Mouse (Mus musculus): ENCODE measurements around the gene Tdg. TPM values are rescaled to one million over a fixed set of nuclear protein-coding genes. Genes with fewer than 3 reads are reported as not detected.

Gene Tdg
- total RNA-seq, 2 experiments from 2014 or later: 11.7 to 20.4 TPM

DNA sequence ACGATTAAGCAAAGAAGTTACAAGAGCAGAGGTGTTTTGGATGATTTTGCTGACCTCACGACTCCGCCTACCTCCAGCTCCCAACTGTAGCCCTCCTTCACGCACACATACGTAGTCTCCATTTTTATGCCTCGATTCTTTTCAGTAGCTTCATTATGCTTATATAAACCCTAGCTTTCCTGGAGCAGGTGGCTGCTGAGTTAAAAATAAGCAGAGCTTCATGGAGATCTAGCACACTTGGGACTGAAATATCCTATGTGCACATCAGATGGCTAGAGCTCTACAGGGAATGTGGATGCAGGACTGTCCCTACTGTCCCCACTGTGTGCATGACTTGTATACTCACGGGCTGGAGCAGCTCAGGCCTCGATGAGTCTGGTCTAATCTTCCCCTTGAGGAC is 32.2 kb downstream of the Tdg start:
- ATAC-seq (replicated peaks; ENCODE audit: low FRiP score, poor library complexity, severe bottlenecking): no peak

DNA sequence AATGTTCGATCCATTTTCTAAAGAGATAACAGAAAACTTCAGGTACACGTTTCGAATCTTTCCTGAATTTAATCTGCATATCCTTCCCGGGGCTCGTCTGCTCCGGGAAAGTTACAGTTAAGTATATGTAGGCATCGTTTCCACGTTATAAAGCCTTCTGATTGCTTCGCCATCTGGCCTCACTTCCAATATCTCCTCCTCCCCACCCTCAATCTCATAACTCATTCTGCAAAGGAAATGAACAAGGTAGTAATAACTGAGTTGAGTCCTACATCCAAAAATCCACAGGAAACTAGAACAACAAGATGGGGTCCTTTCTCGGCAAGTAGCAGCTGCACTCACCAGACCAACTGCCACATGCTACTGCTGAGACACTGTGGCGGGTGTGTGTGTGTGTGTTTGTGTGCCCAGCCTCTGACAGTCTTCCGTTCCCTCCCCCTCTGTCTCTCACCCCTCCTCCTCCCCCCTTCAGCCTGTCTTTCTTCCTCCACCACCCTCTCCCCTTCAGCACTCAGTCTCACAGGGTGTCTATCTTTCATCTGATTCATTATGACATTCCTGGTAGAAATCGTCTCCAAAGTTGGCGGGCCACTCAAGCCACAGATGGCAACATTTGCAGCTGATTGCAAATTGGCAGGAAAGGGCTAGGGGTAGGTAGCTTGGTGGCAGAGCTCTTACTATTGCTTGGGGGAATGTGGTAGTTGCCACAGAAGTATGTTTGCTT is 32.8 kb downstream of the Tdg start:
- ATAC-seq (replicated peaks; ENCODE audit: low FRiP score, poor library complexity, severe bottlenecking): no peak

DNA sequence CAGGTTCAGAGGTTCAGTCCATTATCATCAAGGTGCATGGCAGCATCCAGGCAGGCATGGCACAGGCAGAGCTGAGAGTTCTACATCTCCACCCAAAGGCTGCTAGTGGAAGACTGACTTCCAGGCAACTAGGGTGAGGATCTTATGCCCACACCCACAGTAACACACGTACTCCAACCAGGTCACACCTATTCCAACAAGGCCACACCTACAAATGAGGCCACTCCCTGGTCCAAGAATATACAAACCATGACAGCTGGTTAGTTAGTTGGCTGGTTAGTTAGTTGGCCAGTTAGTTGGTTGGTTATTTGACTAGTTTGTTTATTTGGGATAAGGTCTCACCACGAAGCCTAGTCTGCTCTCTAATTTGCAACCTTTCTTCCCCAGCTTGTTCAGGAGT is 33.7 kb downstream of the Tdg start:
- no peak for ATAC-seq (replicated peaks; ENCODE audit: low FRiP score, poor library complexity, severe bottlenecking)

DNA sequence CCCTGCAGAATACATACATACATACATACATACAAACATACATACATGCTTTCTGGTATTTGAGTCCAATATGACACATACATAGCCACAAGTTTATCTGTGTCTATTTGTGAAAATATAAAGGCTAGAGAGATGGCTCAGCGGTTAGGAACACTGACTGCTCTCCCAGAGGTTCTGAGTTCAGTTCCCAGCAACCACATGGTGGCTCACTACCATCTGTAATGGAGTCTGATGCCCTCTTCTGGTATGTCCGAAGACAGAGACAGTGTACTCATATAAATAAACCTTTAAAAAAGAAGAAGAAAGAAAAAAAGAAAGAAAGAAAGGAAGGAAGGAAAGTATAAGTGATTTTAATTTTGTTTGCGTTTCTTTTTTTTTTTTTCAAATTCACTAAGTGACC is 36.3 kb downstream of the Tdg start:
- ATAC-seq (replicated peaks; ENCODE audit: low FRiP score, poor library complexity, severe bottlenecking): no peak

DNA sequence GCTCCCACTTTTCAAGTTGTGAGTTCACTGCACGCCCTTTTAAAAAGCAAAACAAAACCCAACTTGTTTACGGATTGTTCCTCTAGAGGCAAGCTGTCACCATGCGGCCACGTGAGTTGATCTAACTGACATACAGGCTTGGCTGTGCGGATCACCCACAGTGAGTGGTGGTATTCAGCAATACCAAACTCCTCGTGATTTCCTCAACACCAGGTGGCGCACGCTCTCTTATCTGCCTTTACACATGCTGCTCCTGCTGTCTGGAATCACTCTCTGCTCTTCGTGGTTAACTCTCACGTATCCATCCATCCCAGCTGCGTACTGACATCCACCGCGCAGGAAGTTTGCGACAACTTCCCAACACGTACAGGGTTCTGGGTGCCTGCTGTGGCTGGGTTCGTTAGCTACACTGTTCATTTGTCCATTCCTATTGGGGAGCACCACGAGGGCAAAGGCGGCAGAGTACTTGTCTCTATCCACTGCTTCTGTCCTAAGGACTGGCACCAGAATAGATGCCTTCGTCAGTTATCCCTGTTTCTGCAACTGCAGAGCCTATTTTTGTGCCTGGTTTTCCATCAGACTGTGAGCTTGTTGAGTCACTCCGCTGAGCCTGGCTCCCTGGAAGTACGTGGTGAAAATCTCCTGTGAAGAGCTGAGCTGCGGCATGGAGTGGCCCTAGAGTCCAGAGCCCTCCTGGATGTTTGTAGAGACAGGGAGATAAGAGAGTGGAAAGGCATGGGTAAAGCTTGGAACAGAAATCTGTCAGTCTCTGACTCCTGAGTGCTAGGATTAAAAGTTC is 37.0 kb downstream of the Tdg start:
- peak; percentile 77 for ATAC-seq (replicated peaks; ENCODE audit: low FRiP score, poor library complexity, severe bottlenecking)

DNA sequence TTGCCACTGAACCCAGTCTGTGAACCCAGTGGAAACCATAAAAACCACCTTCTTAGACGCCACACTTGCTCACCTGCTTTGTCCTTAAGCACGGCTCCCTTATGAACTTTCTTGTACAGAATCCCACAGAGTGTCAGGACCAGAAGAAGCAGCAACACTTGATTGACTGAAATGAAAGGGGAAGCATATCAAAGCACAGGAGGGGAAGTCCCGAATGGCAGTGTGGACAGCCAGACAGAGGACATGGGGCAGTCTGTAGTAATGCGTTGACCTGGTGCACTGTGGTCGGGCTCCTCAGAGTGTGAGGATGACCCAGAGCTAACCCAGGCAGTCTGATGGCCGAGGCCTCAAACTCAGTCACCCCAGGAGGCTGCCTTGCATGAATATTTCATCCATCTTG is 40.6 kb downstream of the Tdg start:
- ATAC-seq (replicated peaks; ENCODE audit: low FRiP score, poor library complexity, severe bottlenecking): no peak

DNA sequence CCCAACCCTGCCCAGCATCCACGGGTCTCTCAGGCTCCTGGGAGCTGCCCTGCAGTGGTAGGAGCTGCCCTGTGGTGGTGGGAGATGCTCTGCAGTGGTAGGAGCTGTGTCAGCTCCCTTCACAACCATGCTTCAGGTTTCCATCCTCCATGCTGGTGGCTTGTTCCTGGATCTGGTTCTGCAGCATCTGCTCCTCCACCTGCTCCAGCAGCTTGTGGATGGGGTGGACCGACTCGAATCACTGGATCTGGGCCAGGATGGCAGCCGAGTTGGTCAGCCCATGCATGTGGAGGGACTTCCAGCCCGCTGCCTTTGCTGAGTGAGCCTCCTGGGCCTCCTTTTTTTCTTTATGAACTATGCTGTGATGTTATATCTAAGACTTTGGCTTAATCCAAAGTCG is 47.3 kb downstream of the Tdg start:
- no peak for ATAC-seq (replicated peaks; ENCODE audit: low FRiP score, poor library complexity, severe bottlenecking)

DNA sequence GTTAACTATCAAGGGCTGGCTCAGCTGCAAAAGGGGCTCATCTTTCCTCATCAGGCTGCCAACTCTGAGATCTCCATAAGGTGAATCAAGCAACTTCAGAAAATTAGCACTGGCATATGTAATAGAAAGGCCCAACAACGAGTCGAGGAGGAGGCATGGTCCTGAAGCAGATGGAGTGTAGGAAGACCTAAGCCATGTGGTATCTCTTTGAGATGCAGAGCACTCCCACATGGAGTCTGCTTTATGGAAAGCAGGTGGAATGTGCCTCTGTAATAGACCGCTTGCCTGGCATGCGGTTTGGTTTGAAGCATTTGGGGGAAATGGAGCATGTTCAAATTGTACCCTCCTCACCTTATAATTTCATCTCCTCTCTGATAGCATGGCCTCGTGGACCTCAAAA is 51.1 kb downstream of the Tdg start:
- no peak for ATAC-seq (replicated peaks; ENCODE audit: low FRiP score, poor library complexity, severe bottlenecking)

DNA sequence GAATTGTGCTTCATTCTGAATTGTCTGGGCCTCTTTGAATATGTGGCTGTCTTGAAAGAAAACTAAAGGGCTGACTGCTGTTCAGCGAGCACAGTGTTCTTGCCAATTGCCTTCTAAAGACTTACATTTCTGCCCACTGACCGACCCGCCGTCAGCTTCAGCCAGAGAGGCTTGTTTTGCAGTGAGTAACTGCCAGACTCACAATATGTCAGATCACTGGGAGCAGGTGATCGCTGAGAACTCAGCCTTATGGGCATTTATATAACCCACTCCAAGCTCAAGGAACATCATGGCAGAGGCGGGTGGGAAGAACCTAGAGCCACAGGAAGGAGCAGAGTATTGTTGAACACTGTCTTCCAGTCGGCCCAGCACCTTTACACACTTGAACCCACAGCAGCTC is 52.0 kb downstream of the Tdg start:
- ATAC-seq (replicated peaks; ENCODE audit: low FRiP score, poor library complexity, severe bottlenecking): no peak

DNA sequence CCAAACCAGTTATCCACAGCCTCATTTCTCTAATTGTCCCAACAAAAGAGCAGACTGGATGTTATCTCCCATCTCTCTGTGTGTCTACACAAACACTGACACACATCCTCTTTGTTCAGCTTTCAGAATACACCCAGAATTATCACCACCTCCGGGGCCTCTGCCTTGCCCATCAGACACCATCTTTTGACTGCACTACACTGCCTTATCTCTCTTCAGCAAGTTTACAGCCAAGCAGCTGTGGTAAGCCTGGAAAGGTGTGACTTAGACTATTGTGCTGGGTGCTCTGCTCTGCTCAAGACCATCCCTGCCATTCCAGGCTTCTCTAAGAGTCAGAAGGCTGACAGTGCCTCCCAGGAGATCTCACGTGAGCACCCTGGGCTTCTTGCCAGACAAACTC is 55.8 kb downstream of the Tdg start:
- ATAC-seq (replicated peaks; ENCODE audit: low FRiP score, poor library complexity, severe bottlenecking): no peak

DNA sequence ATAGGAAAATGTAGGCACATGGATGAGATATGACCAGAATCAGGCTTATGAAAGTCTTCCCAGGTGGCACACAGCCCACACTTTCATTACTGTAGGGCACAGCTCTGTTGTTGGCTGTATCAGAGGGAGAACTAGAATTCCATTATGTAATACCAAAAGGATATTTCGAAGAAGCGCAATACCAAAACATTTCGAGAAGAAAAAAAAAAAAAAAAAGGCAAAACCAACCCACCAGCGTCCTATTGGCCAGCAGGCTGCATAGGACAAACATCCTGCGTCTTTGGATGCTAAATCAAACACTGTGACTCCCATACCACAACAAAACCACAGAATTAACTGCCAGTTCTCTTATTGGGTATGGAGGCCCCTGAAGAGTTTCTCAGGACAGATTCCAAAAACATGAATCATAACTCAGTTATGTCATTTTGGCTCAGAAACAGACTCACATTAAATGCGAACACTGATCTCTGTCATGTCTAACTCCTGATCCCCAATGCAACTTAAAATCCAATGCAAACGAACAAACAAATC is 60.1 kb downstream of the Tdg start:
- ATAC-seq (replicated peaks; ENCODE audit: low FRiP score, poor library complexity, severe bottlenecking): no peak

DNA sequence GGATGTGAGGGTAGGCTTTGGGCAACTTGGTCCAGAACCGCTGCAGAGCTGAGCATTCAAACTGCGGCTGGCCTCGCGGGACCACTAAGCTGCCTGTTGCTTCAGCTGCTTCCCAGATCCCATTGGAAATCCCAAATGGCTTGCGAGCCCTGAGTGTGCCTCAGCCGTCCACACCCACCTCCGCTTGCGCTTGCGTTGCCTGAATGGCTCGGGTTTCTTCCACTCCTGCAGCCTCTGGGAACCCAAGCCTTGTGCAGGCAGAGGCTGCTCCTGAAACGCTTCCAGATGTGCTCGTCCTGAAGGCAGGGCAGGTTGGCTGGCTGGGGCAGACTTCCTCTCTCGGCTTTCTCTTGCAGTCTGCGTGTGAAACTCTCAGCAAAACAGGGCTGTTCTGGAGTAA is 60.9 kb downstream of the Tdg start, which contains the start of gene Glt8d2:
Glt8d2 (minus strand) TSS at position 157 of the 400 bp plus-strand sequence.
- no peak for ATAC-seq (replicated peaks; ENCODE audit: low FRiP score, poor library complexity, severe bottlenecking)

DNA sequence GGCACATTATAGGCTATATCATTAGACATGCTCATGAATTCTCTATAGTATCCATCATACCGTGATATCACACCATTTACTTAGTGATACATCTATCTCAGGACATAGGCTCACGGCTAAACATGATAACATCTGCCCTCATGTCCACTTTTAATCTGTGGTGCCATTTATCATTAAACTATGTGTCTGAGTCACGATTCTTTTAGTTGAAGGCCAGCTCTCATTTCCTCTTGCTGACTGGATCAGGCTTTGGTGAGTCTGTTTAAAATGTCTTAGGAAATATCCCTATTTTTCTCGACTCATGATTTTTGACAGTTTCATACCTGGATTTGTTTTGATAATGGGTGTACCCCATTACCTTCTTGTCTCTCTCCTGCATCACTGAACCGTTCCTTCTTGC is 66.3 kb downstream of the Tdg start, which contains the start of gene Hcfc2:
Hcfc2 (plus strand) TSS at position 205 of the 400 bp plus-strand sequence.
- no peak for ATAC-seq (replicated peaks; ENCODE audit: low FRiP score, poor library complexity, severe bottlenecking)

DNA sequence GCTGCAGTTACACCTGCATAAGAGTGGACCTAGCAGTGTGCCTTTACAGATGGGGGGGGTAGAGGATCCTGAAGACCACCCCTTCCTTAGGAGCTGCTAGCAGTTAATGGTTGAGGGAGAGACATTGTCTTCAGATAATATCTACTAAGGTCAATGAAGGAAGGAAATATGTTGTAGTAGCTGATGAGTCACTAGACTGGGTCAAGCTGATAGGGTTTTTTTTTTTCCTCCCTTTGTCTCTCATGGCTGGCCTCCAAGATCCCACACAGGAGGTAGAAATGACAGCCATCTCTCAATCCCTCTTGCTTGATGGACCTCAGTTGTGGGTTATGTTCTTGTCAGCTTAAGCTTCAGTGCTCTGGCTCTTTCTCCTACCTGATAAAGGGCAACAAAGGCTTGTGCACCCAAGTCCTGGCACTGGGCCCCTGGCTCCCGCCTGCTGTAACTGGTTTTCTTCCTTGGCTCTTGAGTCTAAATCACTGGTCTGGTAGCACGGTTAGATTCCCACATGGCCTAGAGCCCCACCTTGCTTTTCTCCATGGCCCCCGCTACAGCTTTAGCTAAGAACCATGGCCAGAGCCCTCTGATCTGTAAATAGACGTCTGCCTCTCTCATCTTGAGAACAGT is 66.9 kb downstream of the Tdg start:
- no peak for ATAC-seq (replicated peaks; ENCODE audit: low FRiP score, poor library complexity, severe bottlenecking)

DNA sequence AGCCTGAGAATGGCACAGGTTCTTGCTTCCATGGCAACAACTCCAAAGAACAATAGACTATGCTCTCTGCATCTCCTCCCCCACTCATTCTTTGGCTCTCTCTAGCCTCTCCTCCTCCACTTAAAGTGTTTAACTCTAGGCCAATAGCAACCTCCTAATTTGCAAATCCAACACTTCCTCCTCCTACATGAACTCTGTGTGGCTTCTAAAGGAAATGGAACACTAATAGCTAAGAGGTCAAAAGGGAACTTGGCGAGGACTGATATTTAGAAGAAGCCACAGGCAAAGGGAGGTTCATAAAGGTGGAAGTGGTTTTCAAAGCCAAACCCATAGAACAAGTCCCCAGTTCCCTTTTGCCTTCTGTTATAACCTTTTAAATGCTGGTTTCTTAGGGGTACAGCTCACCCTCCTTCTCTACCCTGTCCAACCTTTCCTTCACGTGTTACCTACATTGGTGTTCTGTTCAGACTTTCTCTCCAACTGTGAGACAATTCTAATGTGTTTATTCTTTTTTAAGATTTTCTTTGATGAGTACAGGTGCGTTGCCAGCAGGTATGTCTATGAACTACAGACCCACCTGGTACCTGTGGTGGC is 67.8 kb downstream of the Tdg start:
- no peak for ATAC-seq (replicated peaks; ENCODE audit: low FRiP score, poor library complexity, severe bottlenecking)

DNA sequence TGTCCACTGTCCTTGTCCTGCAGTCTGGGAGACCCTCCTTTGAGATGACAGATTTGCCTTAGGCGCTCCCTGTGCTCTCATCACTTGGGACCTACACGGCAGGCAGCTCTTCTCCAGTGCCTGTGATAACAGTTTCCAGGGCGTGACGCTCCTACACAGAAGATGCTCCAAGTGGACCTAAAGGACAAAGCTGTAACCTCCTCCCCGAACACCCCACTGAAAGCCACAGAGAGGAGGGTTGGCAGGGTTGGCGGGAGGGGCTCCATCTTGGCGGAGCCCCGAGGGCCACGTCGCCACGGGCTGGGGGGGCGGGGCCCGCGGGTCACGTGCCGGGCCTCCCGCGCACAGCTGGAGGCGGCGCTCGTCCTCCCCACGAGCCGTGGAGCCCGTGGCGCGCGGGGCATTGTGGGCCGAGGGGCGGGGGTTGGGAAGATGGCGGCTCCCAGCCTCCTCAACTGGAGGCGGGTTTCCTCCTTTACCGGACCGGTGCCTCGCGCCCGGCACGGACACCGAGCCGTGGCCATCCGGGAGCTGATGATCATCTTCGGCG is 69.2 kb downstream of the Tdg start:
- ATAC-seq (replicated peaks; ENCODE audit: low FRiP score, poor library complexity, severe bottlenecking): peak; percentile 93

DNA sequence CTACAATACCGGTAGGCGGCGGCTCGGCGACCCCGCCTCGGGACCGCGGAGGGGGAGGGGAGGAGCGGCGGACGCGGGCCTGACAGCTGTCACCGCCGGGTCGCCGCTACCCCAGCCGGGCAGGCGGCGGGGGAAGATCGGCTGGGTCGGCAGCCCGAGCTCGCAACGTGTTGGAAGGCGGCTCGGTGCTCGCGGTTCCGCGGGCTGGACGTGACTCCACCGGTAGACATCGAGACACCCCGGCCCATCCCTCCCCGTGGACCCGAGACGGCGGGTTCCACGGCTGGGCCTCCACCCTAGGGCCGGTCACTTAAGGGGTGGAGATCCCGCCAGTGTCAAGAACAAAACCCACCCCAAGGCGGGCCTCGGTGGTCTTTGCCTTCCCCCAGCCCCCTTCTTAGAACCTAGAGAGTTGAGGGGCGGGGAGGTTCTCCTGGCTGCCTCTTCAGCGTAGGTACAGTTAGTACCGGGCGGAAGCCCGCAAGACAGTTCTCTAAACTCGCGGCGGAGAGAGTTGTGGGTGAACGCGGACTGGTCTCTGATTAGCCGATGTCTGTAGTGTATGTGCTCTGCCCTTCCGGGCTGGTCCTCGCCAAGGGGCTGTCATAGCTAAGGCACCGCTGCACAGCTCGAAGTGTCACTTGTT is 69.8 kb downstream of the Tdg start:
- ATAC-seq (replicated peaks; ENCODE audit: low FRiP score, poor library complexity, severe bottlenecking): peak; percentile 65

Data from erythroblast, adult 5-6 weeks (primary cell).